Mouse (Mus musculus): Measurements from ENCODE around the gene Dynlt1a. TPM values are rescaled to one million over a fixed set of nuclear protein-coding genes. Genes with fewer than 3 reads are reported as not detected.
A peak's percentile ranks its signal among the peaks of the same experiment; 100 is the strongest.
"Not testable (repeated sequence)": the region's sequence is repeated elsewhere in the genome, so short reads cannot be mapped to it uniquely, and the experiment has no call there.

The Dynlt1a gene
- polyA plus RNA-seq, 1 experiment from 2014 or later, result 34.2 TPM

- WGBS, result 3% methylated on average over 4 of the region's 60 CpGs
- not testable (repeated sequence) for H3K27me3 ChIP-seq (ENCODE audit: control insufficient read depth, insufficient read depth, low read length); H3K9ac ChIP-seq (ENCODE audit: low read length); H3K36me3 ChIP-seq (ENCODE audit: control insufficient read depth, insufficient read depth, low read length); H3K27ac ChIP-seq (ENCODE audit: low read depth, low read length); H3K4me2 ChIP-seq (ENCODE audit: low read depth); ATAC-seq (ENCODE audit: insufficient read depth, low FRiP score, low TSS enrichment); DNase-seq (ENCODE audit: low spot score); H3K9me3 ChIP-seq (ENCODE audit: control insufficient read depth, low read length); H3K4me1 ChIP-seq (ENCODE audit: control insufficient read depth, insufficient read depth, low read length); H3K4me3 ChIP-seq (ENCODE audit: low read depth, low read length)
Observed at GRCm38 (mm10) chr17:6321081-6321777, 3.9 kb upstream of the Dynlt1a start.

- DNase-seq (ENCODE audit: low spot score) (peak; percentile 56), ATAC-seq (ENCODE audit: insufficient read depth, low FRiP score, low TSS enrichment) (peak; percentile 66)
- not testable (repeated sequence) for H3K27me3 ChIP-seq (ENCODE audit: control insufficient read depth, insufficient read depth, low read length); H3K27ac ChIP-seq (ENCODE audit: low read depth, low read length); H3K9ac ChIP-seq (ENCODE audit: low read length); H3K9me3 ChIP-seq (ENCODE audit: control insufficient read depth, low read length); H3K36me3 ChIP-seq (ENCODE audit: control insufficient read depth, insufficient read depth, low read length); H3K4me1 ChIP-seq (ENCODE audit: control insufficient read depth, insufficient read depth, low read length)
- Histone ChIP-seq H3K4me3 (ENCODE audit: low read depth, low read length) (peak overlapping the region; percentile 33), H3K4me2 (ENCODE audit: low read depth) (peak overlapping the region; percentile 35)
- WGBS, result 5% methylated on average over 35 of the region's 38 CpGs
Observed at GRCm38 (mm10) chr17:6316379-6317126, 747 bp downstream of the Dynlt1a start.

GRCm38 (mm10) chr17:6315706-6316105 lies 1.6 kb downstream of the Dynlt1a start:
- ATAC-seq (ENCODE audit: insufficient read depth, low FRiP score, low TSS enrichment); H3K9ac ChIP-seq (ENCODE audit: low read length); H3K27me3 ChIP-seq (ENCODE audit: control insufficient read depth, insufficient read depth, low read length); H3K4me3 ChIP-seq (ENCODE audit: low read depth, low read length); DNase-seq (ENCODE audit: low spot score); H3K9me3 ChIP-seq (ENCODE audit: control insufficient read depth, low read length); H3K4me2 ChIP-seq (ENCODE audit: low read depth); H3K27ac ChIP-seq (ENCODE audit: low read depth, low read length); H3K4me1 ChIP-seq (ENCODE audit: control insufficient read depth, insufficient read depth, low read length); H3K36me3 ChIP-seq (ENCODE audit: control insufficient read depth, insufficient read depth, low read length): not testable (repeated sequence)
- WGBS, result 31% methylated on average over 2 of the region's 4 CpGs

GRCm38 (mm10) chr17:6314493-6314892 lies 2.8 kb downstream of the Dynlt1a start:
- not testable (repeated sequence) for DNase-seq (ENCODE audit: low spot score); H3K36me3 ChIP-seq (ENCODE audit: control insufficient read depth, insufficient read depth, low read length); H3K27me3 ChIP-seq (ENCODE audit: control insufficient read depth, insufficient read depth, low read length); H3K9me3 ChIP-seq (ENCODE audit: control insufficient read depth, low read length); H3K27ac ChIP-seq (ENCODE audit: low read depth, low read length); H3K4me3 ChIP-seq (ENCODE audit: low read depth, low read length); H3K4me1 ChIP-seq (ENCODE audit: control insufficient read depth, insufficient read depth, low read length); H3K9ac ChIP-seq (ENCODE audit: low read length); H3K4me2 ChIP-seq (ENCODE audit: low read depth); ATAC-seq (ENCODE audit: insufficient read depth, low FRiP score, low TSS enrichment)
- WGBS, result 47% methylated on average over 2 of the region's 3 CpGs

DNA sequence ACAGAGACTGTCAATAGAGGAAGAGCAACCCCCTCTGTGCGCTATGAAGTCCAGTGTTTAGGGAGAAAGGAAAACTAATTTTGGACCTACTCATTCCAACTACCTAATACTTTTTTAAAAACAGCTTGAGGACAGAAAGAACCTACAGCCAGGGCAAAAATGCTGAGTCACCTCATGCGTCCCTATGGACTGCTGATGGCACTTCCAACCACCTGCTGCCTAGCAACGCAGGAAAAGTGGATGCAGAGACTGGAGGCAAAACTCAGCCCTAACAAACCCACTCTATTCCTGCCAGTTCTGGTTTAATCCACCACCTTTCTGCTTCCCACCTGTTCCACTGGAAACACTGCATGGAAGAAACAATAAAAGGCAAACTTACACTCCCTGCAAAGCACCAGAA lies 4.5 kb downstream of the Dynlt1a start:
- not testable (repeated sequence) for DNase-seq (ENCODE audit: low spot score); ATAC-seq (ENCODE audit: insufficient read depth, low FRiP score, low TSS enrichment); H3K9ac ChIP-seq (ENCODE audit: low read length); H3K4me2 ChIP-seq (ENCODE audit: low read depth); H3K36me3 ChIP-seq (ENCODE audit: control insufficient read depth, insufficient read depth, low read length); H3K27ac ChIP-seq (ENCODE audit: low read depth, low read length); H3K9me3 ChIP-seq (ENCODE audit: control insufficient read depth, low read length); H3K27me3 ChIP-seq (ENCODE audit: control insufficient read depth, insufficient read depth, low read length); H3K4me1 ChIP-seq (ENCODE audit: control insufficient read depth, insufficient read depth, low read length); H3K4me3 ChIP-seq (ENCODE audit: low read depth, low read length)
- WGBS, result 75% methylated on average over 3 of the region's 3 CpGs

- not testable (repeated sequence) for H3K9me3 ChIP-seq (ENCODE audit: control insufficient read depth, low read length); H3K27me3 ChIP-seq (ENCODE audit: control insufficient read depth, insufficient read depth, low read length); DNase-seq (ENCODE audit: low spot score); H3K27ac ChIP-seq (ENCODE audit: low read depth, low read length); ATAC-seq (ENCODE audit: insufficient read depth, low FRiP score, low TSS enrichment); H3K9ac ChIP-seq (ENCODE audit: low read length); H3K4me2 ChIP-seq (ENCODE audit: low read depth); H3K4me1 ChIP-seq (ENCODE audit: control insufficient read depth, insufficient read depth, low read length); H3K4me3 ChIP-seq (ENCODE audit: low read depth, low read length); H3K36me3 ChIP-seq (ENCODE audit: control insufficient read depth, insufficient read depth, low read length)
- 90% methylated on average over 7 of the region's 7 CpGs for WGBS
Observed at GRCm38 (mm10) chr17:6311716-6312115, 5.6 kb downstream of the Dynlt1a start.

DNA sequence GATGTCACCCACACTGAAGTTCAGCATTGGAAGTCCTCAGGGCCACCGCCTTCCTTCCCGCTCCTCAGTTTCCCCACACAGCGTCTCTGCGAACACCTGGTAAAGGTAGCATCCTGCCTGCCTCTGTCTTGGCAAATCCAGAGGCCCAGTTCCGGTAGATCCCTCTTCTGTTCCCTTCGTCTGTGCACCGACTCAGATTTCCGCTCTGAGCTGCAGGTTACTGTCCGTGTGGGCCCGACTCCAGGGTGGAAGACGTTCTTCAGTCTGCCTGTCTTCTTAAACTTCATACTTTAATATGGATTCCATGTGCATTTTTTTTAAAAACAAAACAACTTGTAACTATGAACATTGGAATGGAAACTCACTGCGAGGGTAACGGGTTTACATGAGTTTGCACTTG lies 10.8 kb downstream of the Dynlt1a start:
- not testable (repeated sequence) for H3K27me3 ChIP-seq (ENCODE audit: control insufficient read depth, insufficient read depth, low read length); H3K9ac ChIP-seq (ENCODE audit: low read length); H3K4me3 ChIP-seq (ENCODE audit: low read depth, low read length); ATAC-seq (ENCODE audit: insufficient read depth, low FRiP score, low TSS enrichment); H3K27ac ChIP-seq (ENCODE audit: low read depth, low read length); H3K36me3 ChIP-seq (ENCODE audit: control insufficient read depth, insufficient read depth, low read length); DNase-seq (ENCODE audit: low spot score); H3K4me1 ChIP-seq (ENCODE audit: control insufficient read depth, insufficient read depth, low read length); H3K9me3 ChIP-seq (ENCODE audit: control insufficient read depth, low read length); H3K4me2 ChIP-seq (ENCODE audit: low read depth)
- WGBS, result 97% methylated on average over 9 of the region's 13 CpGs

DNA sequence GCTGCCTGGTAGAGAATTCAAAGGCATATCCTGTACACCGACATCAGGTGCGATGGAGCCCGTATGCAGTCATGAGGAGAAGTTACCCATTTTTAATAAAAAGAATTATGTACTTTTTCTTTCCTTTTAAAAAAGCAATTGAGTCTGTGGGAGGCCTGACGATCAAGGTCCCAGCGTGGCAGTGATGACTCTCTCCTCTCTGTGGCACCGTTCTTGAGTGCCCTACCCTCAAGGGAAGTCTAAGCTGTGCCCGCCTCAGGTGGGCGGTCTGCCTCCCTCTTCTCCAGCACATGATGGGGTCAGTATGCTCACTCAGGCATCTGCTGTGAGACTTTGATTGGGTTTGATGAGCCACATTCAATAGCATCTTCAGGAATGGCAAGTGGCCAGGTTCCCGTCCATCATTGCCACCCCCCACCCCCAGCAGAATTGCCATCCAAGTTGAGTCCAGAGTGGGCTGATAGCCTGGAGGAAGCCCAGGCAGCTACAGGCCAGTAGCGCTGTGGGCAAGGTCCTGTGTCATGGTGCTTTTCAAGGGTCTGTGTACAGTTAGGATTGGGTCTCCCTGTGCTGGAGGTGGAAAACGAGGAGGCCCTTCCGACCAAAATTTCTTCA lies 11.5 kb downstream of the Dynlt1a start:
- not testable (repeated sequence) for H3K4me2 ChIP-seq (ENCODE audit: low read depth); H3K4me1 ChIP-seq (ENCODE audit: control insufficient read depth, insufficient read depth, low read length); ATAC-seq (ENCODE audit: insufficient read depth, low FRiP score, low TSS enrichment); H3K27ac ChIP-seq (ENCODE audit: low read depth, low read length); H3K9me3 ChIP-seq (ENCODE audit: control insufficient read depth, low read length); H3K4me3 ChIP-seq (ENCODE audit: low read depth, low read length); H3K36me3 ChIP-seq (ENCODE audit: control insufficient read depth, insufficient read depth, low read length); H3K27me3 ChIP-seq (ENCODE audit: control insufficient read depth, insufficient read depth, low read length); DNase-seq (ENCODE audit: low spot score); H3K9ac ChIP-seq (ENCODE audit: low read length)
- 96% methylated on average over 10 of the region's 12 CpGs for WGBS
